Mouse (Mus musculus): ENCODE measurements around the gene Sord.
A peak's percentile ranks its signal among the peaks of the same experiment; 100 is the strongest.

The Sord gene

DNA sequence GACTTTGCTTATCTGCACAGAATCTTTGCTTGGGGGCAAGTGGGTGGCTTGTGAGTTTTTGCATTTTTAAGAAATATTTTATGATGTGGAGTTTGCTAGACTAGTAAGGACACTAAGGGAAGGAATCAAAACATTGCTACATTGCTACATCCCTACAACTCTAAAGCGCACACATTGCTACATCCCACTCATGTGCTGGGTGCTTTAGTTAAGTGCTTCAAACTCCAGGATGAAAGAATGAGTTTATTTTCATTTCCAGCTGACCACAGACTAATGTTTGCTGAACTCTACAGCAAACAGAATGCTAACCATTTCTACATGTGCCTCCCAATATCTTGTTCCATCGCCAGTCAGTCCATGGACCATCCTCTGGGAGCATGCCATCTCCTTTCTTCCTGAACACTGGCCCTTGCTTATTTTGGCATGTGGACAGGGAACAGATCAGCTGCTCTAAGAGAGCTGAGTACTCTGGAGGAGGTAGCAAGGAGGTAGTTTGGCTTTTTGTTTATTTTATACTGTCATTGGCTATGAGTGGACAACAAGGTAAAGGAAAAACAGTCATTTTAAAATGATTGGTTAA, 3.4 kb downstream of the Sord start:
- no peak for DNase-seq (ENCODE audit: low read depth in 2 of 2, low spot score in 2 of 2)

DNA sequence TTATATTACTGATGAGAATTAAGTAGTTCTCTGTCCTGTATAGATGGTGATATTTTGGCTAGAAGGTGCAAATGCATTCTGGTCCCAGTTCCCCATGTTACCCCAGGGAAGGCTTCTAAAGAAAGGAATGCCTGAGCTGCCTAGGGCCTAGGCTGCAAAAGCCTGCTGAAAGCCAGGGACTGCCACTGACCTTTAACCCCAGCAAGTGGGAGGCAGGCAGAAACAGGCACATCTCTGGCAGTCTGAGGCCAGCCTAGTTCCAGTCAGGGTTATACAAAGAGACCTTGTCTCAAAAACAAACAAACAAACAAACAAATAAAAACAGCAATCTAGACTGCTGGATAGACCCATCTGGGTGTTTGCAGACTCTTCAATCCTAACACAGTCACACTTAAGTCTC, 6.2 kb downstream of the Sord start:
- DNase-seq (ENCODE audit: low read depth in 2 of 2, low spot score in 2 of 2), result no peak

DNA sequence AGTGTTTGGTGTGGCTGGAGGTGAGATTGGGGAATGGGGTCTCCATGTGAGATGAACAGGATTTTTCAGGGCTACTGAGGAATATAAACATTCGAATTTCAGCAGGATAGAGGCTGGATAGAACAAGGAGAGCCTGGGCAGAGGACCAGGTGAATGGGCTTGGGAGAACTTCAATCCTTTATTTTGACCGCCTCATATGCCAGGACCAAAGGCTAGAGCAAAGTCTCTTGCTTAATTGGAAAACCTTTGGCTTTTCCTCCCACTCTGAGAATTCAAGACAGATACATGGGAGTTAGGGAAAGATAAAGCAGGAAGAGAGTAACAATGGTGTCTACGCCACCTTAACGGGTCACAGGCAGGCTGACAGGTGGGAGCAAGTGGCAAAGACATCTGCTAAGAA, 6.7 kb downstream of the Sord start:
- DNase-seq (ENCODE audit: low read depth in 2 of 2, low spot score in 2 of 2), result no peak

DNA sequence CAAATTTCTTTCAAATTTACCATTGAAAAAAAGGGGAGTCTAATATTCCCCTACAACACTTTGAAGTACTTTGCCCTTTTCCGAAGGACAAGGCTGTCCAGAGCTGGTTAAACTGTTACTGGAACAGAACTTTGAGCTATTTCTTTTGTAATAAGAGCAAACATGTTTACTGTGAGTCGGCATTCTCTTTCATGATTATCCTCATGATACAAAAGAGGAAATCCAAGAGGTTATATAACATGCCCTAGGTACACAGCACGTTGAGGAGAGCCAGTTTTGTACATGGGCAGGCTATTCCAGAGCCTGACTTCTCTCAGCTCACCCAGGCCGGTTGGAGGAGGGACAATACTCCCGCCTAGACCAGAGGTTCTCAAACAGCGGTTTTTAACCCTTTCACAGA, 7.4 kb downstream of the Sord start:
- DNase-seq (ENCODE audit: low read depth in 2 of 2, low spot score in 2 of 2), result no peak

DNA sequence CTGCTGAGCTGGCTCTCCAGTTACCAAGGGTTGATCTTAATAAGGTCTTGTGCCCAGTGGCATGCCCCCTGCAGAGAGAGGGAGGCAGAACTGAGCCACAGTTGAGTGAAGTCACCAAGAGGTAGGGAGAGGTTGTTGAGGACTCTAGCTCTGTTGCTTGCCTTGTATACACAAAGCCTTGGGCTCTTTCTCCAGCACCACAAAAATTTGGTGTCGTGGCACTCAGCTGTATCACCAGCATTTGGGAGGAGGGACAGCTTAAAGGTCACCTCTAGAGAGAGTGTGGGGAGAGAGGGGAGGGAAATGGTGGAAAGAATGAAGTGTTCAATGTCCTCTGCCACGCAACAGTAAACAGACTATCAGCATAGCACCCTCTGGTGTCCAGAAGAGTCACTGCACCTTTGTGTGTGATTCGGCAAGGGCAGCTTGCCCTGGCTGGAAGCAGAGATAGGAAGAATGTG, 9.2 kb downstream of the Sord start:
- peak; percentile 54 to 71 for DNase-seq (ENCODE audit: low read depth in 2 of 2, low spot score in 2 of 2)

DNA sequence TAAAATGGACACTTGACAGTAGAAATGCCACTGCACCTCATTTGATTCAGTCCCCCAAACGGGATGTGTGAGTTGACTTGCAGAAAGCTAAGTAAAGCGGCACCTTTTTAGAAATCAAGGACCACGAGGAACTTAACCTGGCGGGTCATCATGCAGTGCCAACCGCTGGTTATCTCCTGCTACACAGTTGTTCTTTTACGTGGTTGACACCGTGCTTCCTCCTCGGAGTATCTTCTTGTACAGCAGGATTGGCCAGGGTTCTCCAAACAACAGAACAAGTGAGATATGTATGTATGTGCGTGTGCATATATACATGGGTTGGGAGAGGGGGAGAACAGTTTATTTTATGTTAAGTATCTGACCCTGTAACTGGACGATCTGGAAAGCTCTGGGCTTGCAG, 13.2 kb downstream of the Sord start:
- DNase-seq (ENCODE audit: low read depth in 2 of 2, low spot score in 2 of 2), result no peak

DNA sequence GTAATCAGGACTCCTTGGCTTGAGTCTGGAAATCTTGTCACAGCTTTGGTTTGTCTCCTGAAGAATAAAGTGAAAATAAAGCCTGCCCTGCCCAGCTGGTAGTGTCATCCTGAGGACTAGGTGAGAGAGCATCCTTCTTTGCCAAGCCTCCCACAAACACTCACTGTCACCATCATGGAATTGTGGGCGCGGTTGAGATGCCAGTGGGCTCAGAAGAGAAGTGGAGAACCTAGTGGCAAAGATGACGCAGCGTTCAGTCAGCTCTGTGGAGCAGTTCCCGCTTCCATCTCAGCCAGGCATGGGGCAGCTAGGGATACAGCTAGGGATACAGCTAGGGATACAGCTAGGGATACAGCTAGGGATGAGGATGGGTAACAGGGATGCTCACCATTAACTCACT, 21.4 kb downstream of the Sord start:
- DNase-seq (ENCODE audit: low read depth in 2 of 2, low spot score in 2 of 2), result no peak

DNA sequence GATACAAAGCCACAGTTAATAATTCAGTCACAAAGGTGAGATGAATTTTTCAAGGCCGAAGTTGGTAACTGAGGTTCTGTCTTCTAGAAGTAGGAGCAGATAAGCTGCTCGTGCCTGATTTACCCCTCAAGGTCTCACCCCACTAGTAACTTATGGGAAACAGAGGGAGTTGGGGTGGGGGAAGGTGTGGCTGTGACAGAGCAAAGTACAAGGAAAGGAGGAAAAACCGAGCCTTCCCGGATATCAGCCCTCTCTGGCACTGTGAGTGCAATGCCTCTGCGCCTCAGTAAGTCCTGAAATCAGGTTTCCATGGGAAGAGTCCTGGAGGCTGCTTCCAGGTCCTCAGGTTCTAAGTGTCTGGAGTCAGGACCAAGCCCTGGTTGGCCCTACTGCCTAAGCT, 26.2 kb downstream of the Sord start:
- no peak for DNase-seq (ENCODE audit: low read depth in 2 of 2, low spot score in 2 of 2)

DNA sequence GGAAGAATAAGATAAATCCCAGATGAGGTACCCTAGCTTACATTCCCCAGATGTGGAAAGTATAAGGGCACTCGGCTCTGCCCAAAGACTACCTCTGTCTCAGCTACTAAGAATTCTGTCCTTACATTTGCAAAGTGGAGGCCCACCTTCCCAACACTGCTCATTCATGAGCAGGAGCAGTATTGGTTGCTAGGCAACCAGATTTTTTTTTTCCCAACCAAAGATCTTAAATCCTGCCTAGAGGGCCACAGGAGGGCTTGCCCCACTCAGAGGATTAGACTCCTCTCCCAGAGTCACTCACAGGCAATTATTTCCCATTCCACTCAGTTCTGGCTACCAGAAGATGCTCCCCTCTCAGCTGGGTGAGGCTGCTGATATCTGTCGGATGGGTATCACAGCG, 30.1 kb downstream of the Sord start:
- DNase-seq (ENCODE audit: low read depth in 2 of 2, low spot score in 2 of 2), result no peak

DNA sequence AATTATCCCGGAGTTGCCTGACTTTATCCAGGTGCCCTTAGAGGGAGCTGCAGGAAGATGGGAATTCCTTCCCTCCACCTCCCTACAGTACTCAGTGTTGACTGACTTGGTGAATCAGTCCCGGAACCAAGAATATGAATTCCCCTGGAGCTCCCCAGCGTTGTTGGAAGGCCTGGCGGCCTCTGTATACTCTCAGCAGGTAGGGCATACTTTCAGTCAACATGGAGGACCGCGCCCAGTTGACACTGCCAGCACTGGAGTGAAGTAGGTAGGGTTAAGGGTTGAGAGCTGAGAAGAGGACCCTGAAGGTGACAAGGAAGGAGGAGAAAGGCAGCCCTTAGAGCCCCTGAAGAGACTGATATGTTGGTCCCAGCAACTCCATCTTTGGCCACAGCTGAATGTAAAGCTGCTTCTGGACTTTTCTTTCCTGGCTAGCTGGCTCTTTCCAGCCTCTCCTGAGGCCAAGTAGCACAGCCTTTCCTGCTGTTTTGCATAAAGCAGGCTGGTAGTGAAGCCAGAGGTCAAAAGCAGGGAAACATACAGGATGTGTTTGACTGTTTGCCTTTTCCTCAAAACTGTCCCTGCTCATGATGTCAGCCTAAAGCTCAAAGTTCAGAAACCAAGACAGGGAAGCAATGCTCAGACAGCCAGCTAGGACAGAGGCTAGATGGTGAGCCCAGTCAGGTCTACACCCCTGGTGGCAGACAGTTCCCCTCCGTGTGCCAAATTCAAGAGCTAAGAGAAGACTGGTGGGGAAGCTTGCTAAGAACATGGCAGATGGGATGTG, 32.1 kb downstream of the Sord start:
- no peak for DNase-seq (ENCODE audit: low read depth in 2 of 2, low spot score in 2 of 2)

DNA sequence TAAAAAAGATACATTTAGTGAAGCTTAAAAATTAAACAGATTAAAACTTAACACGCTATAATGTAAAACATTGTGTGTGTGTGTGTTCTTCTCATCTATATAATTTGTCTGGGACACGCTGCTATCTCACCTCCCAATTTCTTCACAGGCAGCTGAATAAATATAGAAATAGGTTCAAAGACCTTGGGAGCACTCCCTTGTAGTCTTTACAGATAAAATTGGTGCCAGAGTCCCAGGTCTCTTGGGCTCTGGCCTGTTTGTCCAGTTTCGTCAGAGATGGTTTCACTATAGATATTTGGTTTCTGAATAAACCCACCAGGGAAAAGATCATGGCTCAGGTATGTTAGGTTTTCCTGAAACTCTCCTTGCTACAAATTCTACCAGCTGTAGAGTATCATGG, 44.2 kb downstream of the Sord start:
- DNase-seq (ENCODE audit: low read depth in 2 of 2, low spot score in 2 of 2), result no peak

DNA sequence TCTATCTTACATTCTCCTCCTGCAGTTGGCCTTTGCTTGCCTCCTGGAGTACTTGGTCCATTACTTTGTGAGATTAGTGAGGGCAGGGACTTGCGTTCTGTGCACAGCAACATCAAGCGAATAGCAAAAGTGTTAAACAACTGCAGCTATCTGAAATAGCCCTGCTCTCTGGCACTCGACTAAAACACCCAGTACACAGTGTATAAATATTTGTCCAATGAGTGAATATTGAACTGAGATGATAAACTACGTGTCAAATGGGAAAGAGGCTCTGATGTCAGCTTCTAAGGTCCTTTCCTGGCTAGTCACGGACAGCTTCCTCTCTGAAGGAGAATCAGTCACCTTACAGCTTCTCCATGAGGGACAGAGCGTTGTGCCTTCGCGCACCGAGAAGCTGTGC, 49.5 kb downstream of the Sord start:
- no peak for DNase-seq (ENCODE audit: low read depth in 2 of 2, low spot score in 2 of 2)

DNA sequence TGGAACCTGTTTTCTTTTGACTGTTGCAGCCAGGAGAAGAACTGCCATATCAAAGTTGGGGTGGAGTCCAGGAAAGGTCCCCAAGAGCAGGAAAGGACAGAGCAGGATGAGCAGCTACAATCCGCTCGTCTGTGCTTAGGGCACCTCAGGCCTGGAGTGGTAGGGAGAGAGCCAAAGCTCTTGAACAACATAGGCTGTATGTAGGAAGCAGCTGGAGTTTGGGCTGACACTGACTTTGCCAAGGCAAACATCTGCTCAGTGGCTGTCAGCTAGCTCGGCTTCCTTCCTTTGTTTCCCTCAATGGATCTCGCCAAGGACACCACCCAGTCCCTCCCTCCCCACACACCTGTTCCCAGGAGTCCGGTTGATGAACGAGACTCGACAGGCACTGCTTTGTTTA, 51.6 kb downstream of the Sord start:
- no peak for DNase-seq (ENCODE audit: low read depth in 2 of 2, low spot score in 2 of 2)

DNA sequence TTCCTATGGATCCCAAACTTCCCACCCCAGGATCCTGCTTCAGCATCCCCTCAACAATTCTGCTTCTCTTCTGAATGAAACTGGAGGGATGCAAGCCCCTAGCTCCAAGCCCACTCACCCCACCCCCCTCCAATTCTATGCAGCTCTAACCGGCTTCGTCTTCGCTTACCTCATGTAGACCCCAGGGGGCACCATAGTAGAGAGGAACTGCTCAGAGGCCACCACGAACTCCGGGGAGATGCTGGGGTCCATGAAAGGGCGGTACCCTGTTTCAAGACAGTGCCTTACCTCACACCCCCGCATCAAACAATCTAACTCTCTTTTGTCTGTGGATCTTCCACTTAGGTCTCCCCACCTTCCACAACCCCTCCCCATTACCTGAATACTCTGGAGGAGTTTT, 60.4 kb downstream of the Sord start:
- DNase-seq (ENCODE audit: low read depth in 2 of 2, low spot score in 2 of 2), result no peak

DNA sequence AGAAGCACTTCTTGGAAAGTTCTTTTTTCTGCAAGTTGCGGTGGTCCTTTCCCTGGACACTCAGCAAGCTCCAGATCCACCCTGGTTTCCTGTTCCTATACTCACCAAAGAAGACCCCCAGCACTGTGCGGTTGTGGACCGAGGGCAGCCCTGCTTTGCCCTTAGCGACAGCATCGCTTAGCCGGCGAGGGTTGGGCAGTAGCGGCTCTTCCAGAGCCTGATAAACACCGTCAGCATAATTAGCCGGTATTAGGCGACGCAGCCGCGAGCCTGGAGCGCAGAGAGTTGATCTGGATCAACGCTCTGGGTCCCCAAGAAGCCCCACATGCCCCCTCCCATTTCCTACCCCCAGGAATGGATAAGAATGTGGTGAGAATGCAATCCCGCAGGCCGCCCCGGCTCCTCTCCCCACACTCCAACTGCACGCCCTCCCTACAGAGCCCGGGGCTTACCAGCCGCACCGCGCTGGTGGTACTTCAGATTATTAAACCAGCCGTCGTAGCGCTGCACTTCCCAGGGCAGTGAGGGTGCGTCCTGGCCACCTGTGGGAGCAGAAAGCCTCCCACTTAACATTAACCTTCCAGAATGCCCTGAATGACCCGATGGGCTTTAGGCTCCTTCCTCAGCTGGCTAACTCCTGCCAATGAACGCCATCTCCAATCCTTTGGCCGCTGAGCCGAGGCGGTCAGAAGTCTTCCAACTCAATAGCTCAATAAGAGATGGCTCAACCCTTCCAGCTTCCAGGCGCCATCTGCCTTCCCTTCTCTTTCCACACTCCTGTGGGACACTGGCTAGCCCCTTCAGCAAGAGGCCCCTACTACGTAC, 62.9 kb downstream of the Sord start:
- DNase-seq (ENCODE audit: low read depth in 2 of 2, low spot score in 2 of 2), result no peak

DNA sequence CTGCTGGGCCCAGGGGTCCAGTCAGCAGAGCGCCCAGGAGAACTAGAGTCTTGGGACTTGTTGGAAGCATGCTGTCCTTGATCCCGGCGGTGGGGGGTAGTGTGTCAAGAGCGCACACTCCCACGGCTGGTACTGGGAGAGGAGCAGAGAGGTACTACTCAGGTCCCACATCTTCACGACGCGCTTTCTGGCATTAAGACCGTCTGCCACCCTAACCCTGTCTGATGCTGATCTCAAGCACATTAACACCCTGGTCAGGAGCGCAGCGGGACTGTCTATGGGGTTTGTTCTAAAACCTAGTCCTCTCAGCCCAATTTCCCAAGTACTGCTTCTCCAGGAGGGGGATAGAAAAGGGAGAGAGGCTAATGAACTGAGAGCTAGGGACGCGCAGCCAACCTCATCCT, 63.5 kb downstream of the Sord start, which contains the start of gene Duox2:
Gene Duox2 (minus strand): TSS at position 354 of the 404 bp plus-strand sequence.
- DNase-seq (ENCODE audit: low read depth in 2 of 2, low spot score in 2 of 2), result no peak

DNA sequence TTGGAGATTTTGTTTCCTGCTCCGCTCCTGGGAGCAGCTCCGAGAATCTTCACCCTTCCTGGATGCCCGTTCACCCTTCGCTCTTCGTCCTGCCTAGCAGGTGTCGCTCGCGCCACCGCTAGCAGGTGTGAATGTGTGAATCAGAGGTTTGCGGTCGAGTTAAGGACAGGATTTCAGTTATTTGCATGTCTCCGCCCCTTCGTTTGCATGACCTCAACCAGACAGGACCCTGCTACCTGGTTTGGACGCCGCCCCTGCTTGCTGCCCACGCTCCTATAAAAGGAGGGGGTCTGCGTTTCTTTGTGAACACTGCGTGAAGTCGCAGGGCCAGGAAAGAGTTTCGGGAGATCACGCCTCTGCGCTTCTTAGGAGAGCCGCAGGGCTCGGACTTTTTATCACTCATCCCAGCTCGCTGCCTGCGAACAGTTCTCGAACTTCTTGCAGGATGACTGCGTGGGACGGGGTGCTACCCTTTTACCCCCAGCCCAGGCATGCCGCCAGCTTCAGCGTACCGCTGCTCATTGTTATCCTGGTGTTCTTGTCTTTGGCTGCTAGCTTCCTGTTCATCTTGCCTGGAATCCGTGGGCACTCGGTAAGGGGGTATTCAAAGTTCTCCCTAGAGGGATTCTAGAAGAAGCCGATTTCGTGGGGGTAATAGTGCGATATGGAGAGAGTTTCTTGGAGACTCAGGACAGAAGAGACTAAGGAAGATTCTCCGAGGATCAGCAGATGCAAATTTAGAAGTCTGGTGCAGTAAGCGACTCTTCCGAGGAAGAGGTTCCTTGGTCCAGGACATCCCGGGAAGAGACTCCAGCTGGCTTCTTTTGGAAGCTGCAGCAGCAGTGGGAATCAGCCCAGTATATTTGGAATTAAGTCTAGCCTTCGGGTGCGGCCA, 64.3 kb downstream of the Sord start, which contains the start of gene Duoxa2:
Gene Duoxa2 (plus strand): TSS at position 305 of the 895 bp plus-strand sequence.
- DNase-seq (ENCODE audit: low read depth in 2 of 2, low spot score in 2 of 2), result peak in 1 of 2 experiments; percentile 36

DNA sequence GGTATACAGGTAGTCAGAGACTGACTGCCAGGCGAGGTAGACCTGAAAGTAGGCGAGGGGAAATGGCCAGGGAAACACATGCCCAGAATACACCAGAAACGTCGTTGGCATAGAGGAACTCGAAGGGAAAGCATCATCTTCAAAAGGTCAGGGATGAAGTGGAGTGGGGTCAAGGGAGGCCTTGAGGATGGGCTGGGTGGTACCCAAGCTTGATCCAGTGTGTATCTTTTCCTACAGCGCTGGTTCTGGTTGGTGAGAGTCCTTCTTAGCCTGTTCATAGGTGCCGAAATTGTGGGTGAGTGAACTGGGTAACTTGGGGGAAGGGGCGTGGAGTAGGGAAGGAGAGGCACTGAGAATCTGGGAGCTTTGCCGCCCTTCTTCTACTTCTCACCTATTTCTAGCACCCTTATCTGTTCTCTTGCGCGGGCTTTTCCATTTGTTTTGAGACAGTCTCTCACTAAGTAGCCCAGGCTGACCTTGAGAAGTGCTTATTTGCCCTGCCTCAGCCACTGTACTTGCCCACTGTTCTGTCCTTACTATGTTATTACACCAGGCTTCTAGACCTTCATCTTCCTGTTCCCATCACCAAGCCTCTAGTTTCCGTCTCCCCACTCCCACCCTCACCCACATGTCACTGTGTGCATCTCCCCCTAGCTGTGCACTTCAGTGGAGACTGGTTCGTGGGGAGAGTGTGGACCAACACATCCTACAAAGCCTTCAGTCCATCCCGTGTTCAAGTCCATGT, 65.5 kb downstream of the Sord start:
- DNase-seq (ENCODE audit: low read depth in 2 of 2, low spot score in 2 of 2), result no peak

DNA sequence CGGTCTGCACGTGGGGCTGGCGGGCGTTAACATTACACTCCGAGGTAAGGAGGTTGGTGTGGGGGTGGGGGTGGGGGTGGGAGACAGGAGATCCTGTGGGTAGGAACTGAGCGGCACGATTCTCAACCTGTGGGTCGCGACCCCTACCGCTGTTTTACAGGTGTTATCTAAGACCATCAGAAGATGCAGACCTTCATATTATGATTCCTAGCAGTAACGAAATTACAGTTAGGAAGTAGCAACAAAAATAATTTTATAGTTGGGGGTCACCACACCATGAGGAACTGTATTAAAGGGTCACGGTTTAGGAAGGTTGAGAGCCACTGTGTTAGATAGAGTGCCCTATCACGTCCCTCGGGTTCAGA, 66.1 kb downstream of the Sord start:
- DNase-seq (ENCODE audit: low read depth in 2 of 2, low spot score in 2 of 2), result no peak

All from CD8-positive naive resting alpha-beta T cell, adult 2 months (primary cell).